Mouse (Mus musculus) ES-E14 (cell line): ENCODE results near the gene Cul3.

Experiments used
- CHD2 ChIP-seq: IDR thresholded peaks from 2 replicates; pipeline ENCODE4 v1.6.1; 2014; ENCODE audit warnings: mild to moderate bottlenecking, low read depth, low read length, inconsistent platforms
- HCFC1 ChIP-seq: IDR thresholded peaks from 2 replicates; pipeline ENCODE4 v1.6.1; 2012; ENCODE audit warnings: low read length, inconsistent platforms, borderline replicate concordance; ENCODE audit not compliant: insufficient read depth
- MAFK ChIP-seq: IDR thresholded peaks from 2 replicates; pipeline ENCODE4 v1.6.1; 2014; ENCODE audit warnings: mild to moderate bottlenecking, low read depth, low read length, inconsistent platforms; ENCODE audit not compliant: insufficient read depth
- ZC3H11A ChIP-seq: IDR thresholded peaks from 2 replicates; pipeline ENCODE4 v1.6.1; 2012; ENCODE audit warnings: low read depth, mild to moderate bottlenecking, inconsistent platforms, low read length, borderline replicate concordance
- ZNF384 ChIP-seq: IDR thresholded peaks from 2 replicates; pipeline ENCODE4 v1.6.1; 2012; ENCODE audit warnings: low read depth, low read length, inconsistent platforms

DNA sequence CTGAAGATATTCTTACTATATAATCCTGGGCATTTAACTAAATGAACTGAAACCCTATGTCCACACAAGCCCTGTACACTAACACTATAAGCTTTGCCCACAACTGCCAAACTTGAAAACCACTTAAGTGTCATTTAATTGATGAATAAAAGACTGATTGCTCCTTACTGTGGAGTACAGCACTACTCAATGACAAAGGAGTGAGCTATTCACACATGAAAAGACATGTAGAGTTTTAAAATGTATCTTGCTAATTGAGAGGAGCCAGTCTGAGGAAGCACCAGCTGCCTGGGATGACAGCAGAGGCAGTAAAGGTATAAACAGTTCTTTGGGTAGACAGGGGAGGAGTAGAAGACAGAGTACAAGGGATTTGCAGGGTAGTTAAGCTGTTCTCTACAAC, 87.0 kb downstream of the Cul3 start:
- no peak for TF ChIP-seq ZC3H11A
- TF ChIP-seq HCFC1, result no peak
- TF ChIP-seq ZNF384, result no peak
- TF ChIP-seq CHD2, result no peak
- no peak for TF ChIP-seq MAFK
